Mouse (Mus musculus) heart, adult 9 months (tissue): ENCODE measurements at regions not wholly inside any gene's neighbourhood (a gene's known extent, or its start where the extent isn't known, plus 50 kb on each side); places are given as distances from the start of the nearest gene placed in this dataset.

Experiments used
- DNase-seq, 2 experiments: peaks; one replicate each; pipeline ENCODE4 v3.0.0; 2022; ENCODE audit warnings: low spot score in 2 of 2

DNA sequence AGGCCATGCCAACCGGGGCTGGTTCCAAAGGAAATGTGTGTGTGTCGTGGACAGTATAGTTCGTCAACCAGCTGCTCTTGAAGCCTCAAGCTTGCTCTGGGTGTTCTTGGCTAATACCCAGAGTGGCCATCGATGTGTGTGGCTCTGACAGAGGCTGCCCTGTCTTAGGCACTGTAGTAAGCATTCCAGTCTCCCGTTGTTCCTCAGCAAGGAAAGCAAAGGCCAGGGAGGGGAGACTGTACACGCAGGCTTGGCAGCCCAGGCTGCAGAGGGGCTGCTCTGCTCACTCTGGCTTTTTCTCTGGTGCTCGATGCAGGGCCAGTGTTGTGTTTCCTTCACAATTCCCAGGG is 106.1 kb upstream of the Unc5b start:
- no peak for DNase-seq

DNA sequence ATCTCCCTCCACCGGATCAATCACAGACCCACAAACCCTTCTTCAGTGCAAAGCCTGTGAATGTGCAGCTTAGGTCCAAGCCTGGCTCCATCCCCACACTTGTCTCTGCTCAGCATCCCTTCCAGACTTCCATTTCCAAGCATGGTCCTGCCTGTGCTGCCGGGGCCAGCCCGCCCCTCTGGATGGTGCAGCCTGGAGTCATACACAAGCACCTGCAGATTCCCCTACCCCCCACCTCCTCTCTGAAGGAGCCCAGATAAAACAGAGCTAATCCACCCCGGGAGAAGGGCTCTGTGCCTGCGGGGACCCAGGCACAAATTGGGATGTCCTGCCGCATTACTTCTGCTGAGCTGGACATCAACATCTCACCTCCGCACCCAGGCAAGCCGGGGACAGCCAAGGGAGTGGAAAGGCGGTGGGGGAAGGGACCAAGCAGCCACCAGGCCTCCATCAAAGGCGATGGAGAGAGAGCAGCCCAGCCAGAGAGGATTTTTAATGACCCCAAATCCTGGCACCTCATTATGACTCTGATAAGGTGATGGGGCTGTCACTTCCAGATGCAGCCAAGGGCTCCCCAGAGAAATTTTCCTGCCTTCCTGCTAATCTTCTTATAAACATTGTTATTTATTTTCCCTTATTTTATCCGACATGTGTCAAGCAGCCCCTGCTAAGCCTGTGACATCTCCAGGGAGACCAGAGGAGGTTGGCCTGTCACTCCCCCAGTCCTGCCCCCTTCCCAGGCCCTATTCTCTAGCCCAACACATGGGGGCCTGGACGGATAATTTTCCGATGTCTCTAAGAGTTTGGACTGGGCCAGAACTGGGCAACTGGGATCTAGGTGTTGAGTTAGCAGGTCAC is 105.5 kb upstream of the Unc5b start:
- DNase-seq, result no peak

GRCm38 (mm10) chr10:60934297-60935286 is 103.2 kb upstream of the Unc5b start:
- DNase-seq, result peak; percentile 81 to 87

- DNase-seq, result no peak
These were observed 102.5 kb upstream of the Unc5b start for GRCm38 (mm10) chr10:60933891-60934290.

DNA sequence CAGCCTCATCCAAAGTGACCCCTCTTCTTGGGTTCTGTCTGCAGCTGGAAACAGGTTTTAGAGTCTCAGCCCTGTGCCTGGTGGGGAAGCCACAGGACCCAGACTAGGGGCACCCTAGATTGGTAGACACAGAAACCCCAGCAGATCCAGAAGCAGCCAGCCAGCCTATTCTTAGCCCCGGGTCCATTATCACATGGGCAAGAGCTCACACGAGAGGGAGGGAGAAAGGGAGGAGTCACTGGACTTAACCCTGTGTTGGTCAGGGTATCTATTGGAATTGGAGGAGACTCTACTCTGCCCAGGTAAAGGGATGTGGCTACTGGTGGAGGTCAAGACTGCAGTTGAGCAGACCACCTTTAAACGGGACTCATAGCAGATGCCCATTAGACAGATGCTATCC is 101.5 kb upstream of the Unc5b start:
- peak in 1 of 2 experiments; percentile 19 for DNase-seq

- DNase-seq, result peak; percentile 20 to 45
These were observed 100.6 kb upstream of the Unc5b start for GRCm38 (mm10) chr10:60931891-60932378.

DNA sequence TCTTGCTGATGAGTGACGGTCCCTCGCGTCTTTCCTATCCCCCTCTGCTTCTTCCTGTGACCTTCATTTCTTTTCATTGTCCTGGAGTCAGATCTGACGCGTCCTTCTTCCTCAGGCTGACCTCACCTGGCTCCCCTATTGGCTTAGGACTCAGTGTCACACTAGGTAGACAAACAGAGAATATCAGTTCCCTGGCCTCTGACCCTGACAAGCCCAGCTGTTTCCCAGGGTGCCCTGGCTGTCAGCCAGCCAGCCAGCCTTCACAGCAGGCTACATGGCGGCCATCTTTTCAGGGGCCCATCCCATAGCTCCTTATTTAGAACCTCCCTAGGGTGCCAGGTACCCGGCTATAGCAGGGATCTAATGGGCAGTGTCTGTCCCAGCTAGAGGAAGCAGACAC is 97.3 kb upstream of the Unc5b start:
- peak in 1 of 2 experiments; percentile 9 for DNase-seq

DNA sequence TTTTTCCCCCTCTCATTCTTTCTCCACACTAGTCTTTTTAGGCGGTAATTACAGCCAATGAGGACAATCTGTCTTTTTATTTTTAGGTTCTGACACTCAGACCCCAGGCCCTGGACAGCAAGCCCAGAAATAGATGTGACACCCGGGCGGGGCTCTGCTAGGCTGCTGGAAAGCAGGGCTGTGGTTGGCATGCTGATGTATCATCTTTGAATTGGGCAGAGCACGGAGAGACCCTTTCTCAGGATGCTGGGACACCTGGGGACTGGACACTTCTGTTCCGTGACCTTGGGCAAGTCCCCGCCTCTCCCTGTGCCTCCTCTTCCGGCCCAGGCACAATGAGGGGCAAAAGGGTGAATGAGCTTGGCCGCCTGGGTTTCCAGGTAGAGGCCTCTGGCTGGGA is 96.8 kb upstream of the Unc5b start:
- DNase-seq, result no peak

DNA sequence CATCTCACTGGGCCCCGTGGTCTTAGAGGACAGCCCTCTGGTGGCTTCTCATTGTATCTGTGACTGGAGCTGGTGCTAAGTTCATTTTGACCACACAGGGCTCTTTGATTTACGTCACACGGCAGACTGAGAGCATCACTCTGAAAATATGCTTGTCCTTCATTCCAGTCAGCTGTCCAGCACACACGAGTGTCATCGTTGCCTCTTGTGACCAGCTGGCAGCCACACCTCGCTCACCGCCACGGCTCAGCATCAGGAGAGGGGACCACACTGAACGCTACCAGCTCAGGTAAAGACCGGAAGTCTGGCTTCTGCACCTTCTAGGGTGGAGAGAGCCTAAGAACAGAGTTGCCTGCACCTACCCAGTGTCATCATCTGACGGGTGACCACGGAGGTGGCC is 95.3 kb upstream of the Unc5b start:
- DNase-seq, result no peak

GRCm38 (mm10) chr10:60925644-60926043 is 94.3 kb upstream of the Unc5b start:
- no peak for DNase-seq

DNA sequence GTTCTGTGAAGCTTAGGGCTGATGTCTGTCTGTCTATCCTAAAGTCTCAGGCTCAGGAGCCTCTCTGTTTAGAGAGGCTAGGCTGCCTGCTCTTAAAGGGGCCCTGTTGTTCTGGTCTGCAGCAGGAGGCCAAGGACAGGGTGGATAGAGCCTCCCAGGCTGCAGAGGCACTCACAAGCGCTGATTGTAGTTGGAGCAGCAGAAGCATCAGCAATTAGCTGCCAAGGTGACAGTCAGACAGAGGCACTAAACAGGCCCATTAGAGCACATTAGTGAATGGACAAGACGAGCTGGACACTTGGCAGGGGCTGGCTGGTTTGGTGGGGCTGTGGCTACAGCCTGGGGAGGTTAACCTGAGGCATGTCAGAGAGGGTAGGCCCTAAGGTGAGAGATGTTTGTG is 93.8 kb upstream of the Unc5b start:
- no peak for DNase-seq

DNA sequence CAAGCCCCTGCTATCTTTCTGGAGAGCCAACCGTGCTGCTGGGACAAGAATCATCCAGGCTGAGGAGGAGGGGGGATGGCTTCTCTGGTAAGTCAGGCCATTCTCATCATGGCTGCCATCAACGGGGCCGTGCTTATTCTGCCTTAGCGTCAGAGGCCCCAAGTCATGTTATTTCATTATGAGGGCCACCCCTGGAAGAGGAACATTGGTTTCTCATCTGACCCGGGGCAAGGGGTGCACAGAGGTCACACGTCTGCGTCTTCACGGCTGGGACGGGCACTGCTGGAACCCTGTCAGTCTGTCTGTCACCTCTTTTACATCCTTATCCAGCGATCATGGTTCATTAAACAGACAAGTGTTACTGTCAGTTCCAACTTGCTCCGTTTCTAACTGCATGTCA is 92.4 kb upstream of the Unc5b start:
- no peak for DNase-seq

DNA sequence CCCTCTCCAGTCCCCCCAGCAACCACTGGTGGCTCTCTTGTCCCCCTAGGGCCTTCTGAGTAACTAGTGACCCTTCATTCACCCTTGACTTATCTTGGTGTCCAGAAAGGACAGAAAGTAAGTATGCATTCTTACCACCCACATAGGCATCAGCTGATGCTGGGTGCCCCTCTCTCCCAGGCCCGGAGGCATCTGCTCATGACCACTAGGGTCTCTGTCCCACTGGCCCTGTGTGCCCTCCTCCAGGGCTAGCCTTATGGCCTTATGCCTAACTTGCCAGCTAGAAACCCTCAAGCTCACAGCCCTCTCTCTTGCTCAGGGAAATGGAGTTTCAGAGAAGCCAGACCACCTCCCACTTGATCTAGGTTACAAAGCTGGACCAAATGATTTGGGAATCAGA is 89.2 kb upstream of the Unc5b start:
- no peak for DNase-seq

GRCm38 (mm10) chr10:60918020-60918419 is 86.6 kb upstream of the Unc5b start:
- DNase-seq, result no peak

DNA sequence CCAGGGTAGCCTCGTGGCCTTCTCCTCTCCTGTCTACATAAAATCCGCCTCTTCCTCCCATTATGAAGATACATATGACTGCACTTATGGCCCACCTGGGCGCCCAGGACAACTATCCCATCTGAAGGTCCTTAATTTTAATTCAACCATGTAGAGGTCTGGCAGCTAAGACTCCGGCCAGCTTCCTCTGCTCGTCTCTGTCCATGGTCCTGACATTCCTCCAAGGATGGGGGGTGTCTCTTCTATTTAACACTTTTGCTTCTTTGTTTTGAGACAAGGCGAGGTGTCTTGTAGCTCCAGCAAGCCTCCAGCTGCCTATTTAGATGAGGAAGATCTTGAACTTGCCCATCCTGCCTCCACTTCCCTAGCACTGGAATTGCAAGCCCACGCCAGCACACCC is 83.0 kb upstream of the Unc5b start:
- no peak for DNase-seq

DNA sequence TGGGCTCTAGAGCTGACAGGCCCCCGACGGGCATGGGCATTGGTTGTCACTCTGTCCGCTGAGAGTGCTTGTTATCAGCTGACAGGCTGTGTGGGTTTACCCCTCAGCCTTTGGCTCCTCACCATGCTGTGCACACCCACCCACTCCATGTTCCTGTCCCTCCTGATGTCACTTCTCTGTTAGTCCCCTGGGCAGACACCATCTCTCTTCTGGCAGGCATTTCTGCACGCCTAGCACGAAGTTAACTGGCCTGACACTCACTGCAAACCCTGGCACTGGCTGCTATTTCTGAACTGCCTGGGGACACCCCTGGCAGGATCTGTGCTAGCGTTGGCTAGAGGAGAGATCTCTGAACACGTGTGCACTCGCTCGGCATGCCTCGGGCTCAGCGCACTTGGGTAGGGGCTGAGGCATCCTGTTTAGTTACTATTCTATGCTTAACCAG is 82.1 kb upstream of the Unc5b start:
- peak; percentile 59 to 62 for DNase-seq

- DNase-seq, result no peak
These were observed 73.0 kb upstream of the Unc5b start for GRCm38 (mm10) chr10:60904351-60904750.

DNA sequence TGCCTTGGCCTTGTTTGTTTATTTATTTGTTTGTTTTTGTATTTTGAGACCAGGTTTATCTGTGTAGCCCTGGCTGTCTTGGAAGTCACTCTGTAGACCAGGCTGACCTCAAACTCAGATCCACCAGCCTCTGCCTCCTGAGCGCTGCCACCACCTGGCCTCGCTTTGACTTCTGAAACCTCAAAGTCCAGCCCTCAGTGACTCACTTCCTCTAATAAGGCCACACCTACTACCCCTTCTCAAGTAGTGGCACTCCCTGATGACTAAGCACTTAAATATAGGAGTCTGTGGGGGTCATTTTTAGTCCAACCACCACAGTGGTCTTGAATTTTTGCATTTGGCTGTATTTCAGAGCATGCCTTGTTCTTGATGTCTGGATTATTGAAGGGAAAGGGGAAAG is 69.6 kb upstream of the Unc5b start:
- DNase-seq, result no peak

- no peak for DNase-seq
These were observed 62.4 kb upstream of the Unc5b start for GRCm38 (mm10) chr10:60893810-60894147.

- no peak for DNase-seq
These were observed 61.9 kb upstream of the Unc5b start for GRCm38 (mm10) chr10:60893130-60893809.

GRCm38 (mm10) chr10:60892730-60893129 is 61.3 kb upstream of the Unc5b start:
- no peak for DNase-seq
